Mouse (Mus musculus): ENCODE data around the gene Gm12216. TPM values are rescaled to one million over a fixed set of nuclear protein-coding genes. Genes with fewer than 3 reads are reported as not detected.

Gene Gm12216
- polyA plus RNA-seq, 1 experiment = 3.7 TPM

DNA sequence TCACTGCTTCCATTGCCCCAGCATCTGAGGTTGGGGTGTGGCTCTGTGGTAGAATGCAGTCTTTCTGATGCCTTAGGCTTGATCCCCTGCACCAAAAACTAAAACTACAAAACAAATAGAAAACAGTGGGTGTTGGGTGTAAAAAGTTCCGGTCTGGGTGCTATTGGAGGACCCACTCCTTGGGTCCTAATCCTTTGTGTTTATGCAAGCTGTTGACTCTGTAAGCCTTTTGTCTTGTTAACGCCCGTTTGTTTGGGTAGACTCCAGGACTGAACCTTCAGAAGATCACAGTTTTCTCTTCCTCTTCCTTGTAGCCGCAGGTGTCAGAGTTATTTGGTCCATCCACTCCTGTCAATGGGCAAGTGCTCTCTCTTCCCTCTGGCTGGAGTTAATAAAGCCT, 59.0 kb downstream of the Gm12216 start:
- 0 out of 2 replicates have a peak, but pooled peaks cover 1% of the 10 kb centered on the region for H3K4me1 ChIP-seq (ENCODE audit: control insufficient read depth, insufficient read depth, low read length)
- H3K4me3 ChIP-seq (ENCODE audit: insufficient read depth, low read length) = no peak overlapping the region
- TF ChIP-seq POLR2A (IDR thresholded peaks at IDR 0.05; ENCODE audit: extremely low read depth, insufficient read depth, low read length) = no peak
- no peak overlapping the region for H3K27ac ChIP-seq (ENCODE audit: insufficient read depth, low read length)

DNA sequence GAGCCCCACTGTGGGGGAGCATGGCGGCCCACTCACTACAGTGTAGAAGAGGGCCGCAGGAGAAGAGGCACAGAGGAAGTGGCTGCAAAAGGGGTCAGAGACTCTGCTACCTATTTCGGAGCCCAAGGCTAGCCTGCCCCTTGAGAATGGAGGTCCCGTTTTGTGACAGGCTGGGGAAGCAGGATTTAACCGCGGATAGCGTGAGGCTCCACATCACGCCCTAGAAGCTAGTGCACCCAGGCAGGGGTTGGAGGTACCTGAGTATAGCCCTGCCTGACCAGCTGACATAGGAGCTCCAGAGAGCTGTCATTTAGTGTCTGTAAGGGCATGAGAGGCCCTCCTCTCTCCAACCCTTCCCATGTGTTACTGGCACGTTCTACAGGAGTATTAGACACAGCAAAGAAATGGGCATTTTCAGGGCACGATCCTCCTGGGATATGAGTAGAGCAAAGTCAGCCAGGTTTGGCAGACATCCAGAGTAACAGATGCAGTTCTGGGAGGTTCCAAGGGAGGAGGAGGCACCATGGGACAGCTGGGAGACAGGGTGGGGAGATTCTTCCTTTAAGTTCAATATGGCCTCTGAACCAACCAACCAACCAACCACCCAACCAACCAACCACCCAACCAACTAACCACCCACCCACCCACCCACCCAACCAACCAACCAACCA, 60.9 kb downstream of the Gm12216 start:
- H3K4me3 ChIP-seq (ENCODE audit: insufficient read depth, low read length) = no peak overlapping the region
- H3K4me1 ChIP-seq (ENCODE audit: control insufficient read depth, insufficient read depth, low read length) = 0 out of 2 replicates have a peak, but pooled peaks cover 1% of the 10 kb centered on the region
- no peak overlapping the region for H3K27ac ChIP-seq (ENCODE audit: insufficient read depth, low read length)
- TF ChIP-seq CTCF (IDR thresholded peaks at IDR 0.05; ENCODE audit: extremely low read depth, insufficient read depth, low read length) (no peak), POLR2A (IDR thresholded peaks at IDR 0.05; ENCODE audit: extremely low read depth, insufficient read depth, low read length) (no peak)

DNA sequence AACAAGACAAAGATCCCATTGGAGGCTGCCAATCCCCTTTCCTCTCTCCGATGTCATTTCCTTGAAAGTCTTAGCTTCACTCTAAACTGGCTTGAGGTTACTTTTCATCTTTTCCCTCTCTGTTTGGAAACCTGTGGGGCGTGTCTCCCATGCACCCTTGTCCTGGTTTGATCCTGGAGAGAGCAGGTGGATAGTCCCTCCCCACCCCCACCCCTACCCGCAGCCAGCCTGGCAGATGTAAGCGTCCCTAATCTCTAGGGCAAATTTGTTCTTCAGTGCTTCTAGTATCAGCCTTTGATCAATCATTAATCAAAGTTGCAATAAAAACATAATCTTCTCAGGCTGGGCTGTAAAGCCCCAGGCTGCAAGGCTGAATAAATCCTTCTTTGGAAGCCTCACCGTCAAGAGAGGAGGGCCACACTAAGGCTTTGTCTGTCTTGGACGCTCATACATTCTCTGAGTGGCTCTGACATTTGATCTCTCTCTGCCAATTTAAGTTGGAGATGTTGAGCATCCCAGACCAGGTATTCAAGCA, 61.6 kb downstream of the Gm12216 start:
- Histone ChIP-seq H3K4me3 (ENCODE audit: insufficient read depth, low read length) (no peak overlapping the region), H3K27ac (ENCODE audit: insufficient read depth, low read length) (no peak overlapping the region), H3K4me1 (ENCODE audit: control insufficient read depth, insufficient read depth, low read length) (0 out of 2 replicates have a peak, but pooled peaks cover 1% of the 10 kb centered on the region)
- TF ChIP-seq POLR2A (IDR thresholded peaks at IDR 0.05; ENCODE audit: extremely low read depth, insufficient read depth, low read length) = no peak
- TF ChIP-seq CTCF (IDR thresholded peaks at IDR 0.05; ENCODE audit: extremely low read depth, insufficient read depth, low read length) = no peak

DNA sequence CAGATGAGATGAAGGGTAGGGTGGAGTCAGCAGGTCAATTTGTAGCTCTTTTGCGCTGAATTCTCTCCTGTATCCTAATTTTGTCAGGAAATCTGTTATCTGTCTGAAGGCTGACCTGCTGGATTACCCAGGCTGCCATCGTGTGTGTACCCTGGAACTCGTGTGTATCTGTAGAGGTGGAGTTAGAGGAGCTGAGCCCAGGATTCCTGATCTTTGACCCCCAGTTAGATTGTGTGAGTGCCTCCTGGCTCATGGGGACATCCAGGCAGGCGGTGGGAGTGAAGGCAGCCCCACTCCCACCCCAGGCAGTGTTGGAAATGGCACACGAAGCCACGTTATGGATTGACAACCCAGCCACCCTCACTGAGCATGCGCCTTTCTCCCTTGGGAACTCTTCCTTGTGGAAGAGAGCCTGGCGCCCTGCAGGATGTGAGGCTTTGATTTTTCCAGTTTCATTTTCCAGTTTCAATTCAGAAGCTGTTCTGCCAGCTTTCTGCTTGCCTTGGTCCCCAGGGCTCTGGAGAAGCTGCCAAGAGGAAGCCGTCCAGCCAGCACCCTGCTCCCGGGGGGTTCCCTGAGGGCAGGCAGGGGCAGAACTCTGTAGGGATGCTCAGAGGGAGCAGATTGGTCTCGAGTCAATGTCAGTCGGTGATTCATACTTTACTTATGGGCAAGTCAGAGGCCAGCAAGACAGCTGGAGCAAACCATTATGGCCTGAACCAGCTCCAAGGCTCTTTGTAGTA, 62.5 kb downstream of the Gm12216 start:
- H3K27ac ChIP-seq (ENCODE audit: insufficient read depth, low read length) = 0 out of 2 replicates have a peak overlapping the region, but pooled peaks have one; percentile 32
- TF ChIP-seq CTCF (IDR thresholded peaks at IDR 0.05; ENCODE audit: extremely low read depth, insufficient read depth, low read length) (no peak), POLR2A (IDR thresholded peaks at IDR 0.05; ENCODE audit: extremely low read depth, insufficient read depth, low read length) (no peak)
- H3K4me1 ChIP-seq (ENCODE audit: control insufficient read depth, insufficient read depth, low read length) = 0 out of 2 replicates have a peak, but pooled peaks cover 1% of the 10 kb centered on the region
- no peak overlapping the region for H3K4me3 ChIP-seq (ENCODE audit: insufficient read depth, low read length)

DNA sequence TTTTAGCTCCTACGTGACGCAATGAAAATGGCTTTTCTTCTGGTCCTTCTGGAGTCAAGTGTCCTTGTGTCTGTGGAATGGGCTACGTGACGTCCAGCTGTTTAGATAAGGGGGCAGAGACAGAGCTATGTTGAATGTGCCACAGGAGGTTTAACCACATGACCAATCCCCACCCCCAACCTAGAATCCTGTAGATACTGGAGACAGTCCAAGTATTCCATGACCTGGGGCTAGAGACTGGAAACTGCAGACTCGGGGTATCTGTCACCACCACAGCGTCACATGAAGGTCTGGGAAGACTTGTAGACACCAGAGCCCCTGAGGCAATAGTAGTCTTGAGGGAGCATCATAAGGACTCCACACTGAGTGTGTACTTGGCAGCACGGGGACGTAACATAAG, 63.2 kb downstream of the Gm12216 start:
- H3K27ac ChIP-seq (ENCODE audit: insufficient read depth, low read length) = no peak overlapping the region
- H3K4me1 ChIP-seq (ENCODE audit: control insufficient read depth, insufficient read depth, low read length) = 0 out of 2 replicates have a peak, but pooled peaks cover 1% of the 10 kb centered on the region
- no peak overlapping the region for H3K4me3 ChIP-seq (ENCODE audit: insufficient read depth, low read length)
- TF ChIP-seq POLR2A (IDR thresholded peaks at IDR 0.05; ENCODE audit: extremely low read depth, insufficient read depth, low read length) = no peak
- TF ChIP-seq CTCF (IDR thresholded peaks at IDR 0.05; ENCODE audit: extremely low read depth, insufficient read depth, low read length) = no peak

DNA sequence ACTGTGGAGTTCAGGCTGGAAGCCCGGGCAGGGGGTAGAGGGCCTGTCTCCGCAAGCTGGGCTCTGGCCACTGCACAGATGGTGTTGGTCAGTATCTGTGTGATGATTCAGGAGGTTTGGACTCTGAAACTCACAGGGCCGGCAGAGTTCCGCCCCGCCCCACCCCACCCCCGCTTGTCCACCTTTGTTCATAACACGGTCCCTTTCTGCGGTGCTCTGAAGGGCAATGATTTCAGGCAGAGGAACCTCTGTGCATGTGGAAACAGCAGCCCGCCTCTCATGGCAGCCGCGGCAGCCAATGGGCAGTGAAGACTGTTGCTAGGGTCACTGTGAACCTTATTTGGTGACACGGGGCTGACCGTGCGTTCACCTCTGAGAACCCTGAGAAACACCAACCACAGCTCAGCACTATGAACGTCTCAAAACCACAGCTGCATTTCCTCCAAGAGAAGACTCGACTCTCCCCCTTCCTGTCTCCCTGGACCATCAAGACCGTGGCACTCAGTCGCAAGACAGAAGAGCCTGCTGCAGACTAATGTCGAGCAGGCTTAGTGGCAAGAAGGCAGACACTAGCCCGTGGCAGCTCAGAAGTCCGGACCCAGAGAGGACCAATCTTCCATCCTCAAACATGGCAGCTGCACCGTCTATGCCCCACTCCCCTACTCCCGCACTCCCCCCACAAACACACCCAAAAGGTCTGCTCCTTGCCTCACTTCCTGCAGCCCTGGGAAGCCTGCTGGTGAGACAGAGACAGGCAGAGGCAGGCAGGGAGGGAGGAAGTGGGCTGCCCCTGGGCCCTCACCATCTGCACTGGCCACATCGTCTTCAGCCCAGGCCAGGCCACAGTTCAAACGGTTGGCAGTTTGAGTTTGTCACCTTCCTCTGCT, 64.1 kb downstream of the Gm12216 start:
- Histone ChIP-seq H3K4me1 (ENCODE audit: control insufficient read depth, insufficient read depth, low read length) (0 out of 2 replicates have a peak, but pooled peaks cover 1% of the 10 kb centered on the region), H3K4me3 (ENCODE audit: insufficient read depth, low read length) (no peak overlapping the region), H3K27ac (ENCODE audit: insufficient read depth, low read length) (no peak overlapping the region)
- TF ChIP-seq CTCF (IDR thresholded peaks at IDR 0.05; ENCODE audit: extremely low read depth, insufficient read depth, low read length) = no peak
- TF ChIP-seq POLR2A (IDR thresholded peaks at IDR 0.05; ENCODE audit: extremely low read depth, insufficient read depth, low read length) = no peak

DNA sequence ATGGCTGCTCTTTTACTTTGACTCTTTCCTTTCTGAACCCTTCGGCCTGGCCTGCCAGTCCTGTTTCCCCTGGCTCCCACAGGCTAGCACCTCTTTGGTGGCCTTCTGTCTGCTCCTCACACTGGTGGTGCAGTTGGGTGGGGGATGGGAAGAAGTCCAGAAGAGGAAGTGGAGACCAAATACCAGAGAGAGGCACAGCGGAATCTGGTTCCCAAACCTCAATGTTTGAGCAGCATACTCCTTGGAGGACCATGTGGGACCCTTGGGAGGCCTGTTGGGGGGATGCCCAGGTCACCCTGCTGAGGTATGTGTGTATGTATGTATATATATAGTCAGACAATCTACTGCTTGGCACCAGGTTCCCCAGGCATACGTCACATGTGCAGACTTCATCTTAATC, 65.0 kb downstream of the Gm12216 start:
- H3K27ac ChIP-seq (ENCODE audit: insufficient read depth, low read length) = no peak overlapping the region
- H3K4me3 ChIP-seq (ENCODE audit: insufficient read depth, low read length) = no peak overlapping the region
- TF ChIP-seq CTCF (IDR thresholded peaks at IDR 0.05; ENCODE audit: extremely low read depth, insufficient read depth, low read length) (no peak), POLR2A (IDR thresholded peaks at IDR 0.05; ENCODE audit: extremely low read depth, insufficient read depth, low read length) (no peak)
- 0 out of 2 replicates have a peak, but pooled peaks cover 1% of the 10 kb centered on the region for H3K4me1 ChIP-seq (ENCODE audit: control insufficient read depth, insufficient read depth, low read length)

DNA sequence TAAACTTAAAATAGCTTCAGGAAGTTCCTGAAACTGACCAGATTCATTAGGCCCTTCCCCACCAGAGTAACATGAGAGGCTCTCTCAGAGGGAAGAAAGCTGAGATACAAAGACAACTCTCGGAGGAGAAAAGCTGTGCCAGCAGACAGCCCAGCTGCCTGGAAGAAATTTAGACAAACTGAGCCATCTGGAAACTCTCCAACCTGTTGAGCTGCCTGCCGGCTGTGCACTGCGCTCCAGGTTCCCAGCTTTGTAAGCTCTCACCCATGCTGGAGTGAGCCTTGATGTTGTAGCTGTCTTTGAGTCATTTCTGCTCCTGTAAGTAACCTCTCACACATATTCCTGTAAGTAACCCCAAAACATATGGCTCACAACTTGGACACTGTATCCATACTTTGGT, 66.1 kb downstream of the Gm12216 start:
- TF ChIP-seq CTCF (IDR thresholded peaks at IDR 0.05; ENCODE audit: extremely low read depth, insufficient read depth, low read length) = no peak
- TF ChIP-seq POLR2A (IDR thresholded peaks at IDR 0.05; ENCODE audit: extremely low read depth, insufficient read depth, low read length) = no peak
- H3K27ac ChIP-seq (ENCODE audit: insufficient read depth, low read length) = no peak overlapping the region
- 0 out of 2 replicates have a peak, but pooled peaks cover 1% of the 10 kb centered on the region for H3K4me1 ChIP-seq (ENCODE audit: control insufficient read depth, insufficient read depth, low read length)
- no peak overlapping the region for H3K4me3 ChIP-seq (ENCODE audit: insufficient read depth, low read length)

DNA sequence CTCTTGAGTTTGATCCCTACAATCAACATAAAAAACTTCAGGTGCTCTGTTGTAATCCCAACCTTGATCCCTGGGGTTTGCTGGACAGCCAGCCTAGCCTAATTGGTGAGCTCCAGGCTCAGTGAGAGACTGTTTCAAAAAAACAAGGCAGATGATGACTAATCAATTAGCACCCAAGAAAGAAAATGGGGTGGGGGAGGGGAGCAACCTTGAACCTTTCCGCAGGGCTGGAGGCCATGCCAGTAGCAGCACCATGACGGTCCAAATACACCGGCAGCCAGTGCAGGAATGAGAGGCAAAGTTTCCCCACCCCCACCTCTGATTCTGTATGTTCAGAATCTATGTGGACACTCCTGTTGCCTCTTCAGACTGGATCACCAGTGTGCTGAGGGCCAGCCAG, 69.8 kb downstream of the Gm12216 start:
- TF ChIP-seq POLR2A (IDR thresholded peaks at IDR 0.05; ENCODE audit: extremely low read depth, insufficient read depth, low read length) = no peak
- TF ChIP-seq CTCF (IDR thresholded peaks at IDR 0.05; ENCODE audit: extremely low read depth, insufficient read depth, low read length) = no peak
- no peaks in the 10 kb centered on the region for H3K4me1 ChIP-seq (ENCODE audit: control insufficient read depth, insufficient read depth, low read length)
- H3K4me3 ChIP-seq (ENCODE audit: insufficient read depth, low read length) = no peak overlapping the region
- no peak overlapping the region for H3K27ac ChIP-seq (ENCODE audit: insufficient read depth, low read length)
